Mouse (Mus musculus) ES-E14 (cell line): ENCODE data around the gene Ide.

Experiments used
- CHD2 ChIP-seq: IDR thresholded peaks from 2 replicates; pipeline ENCODE4 v1.6.1; 2014; ENCODE audit warnings: mild to moderate bottlenecking, low read depth, low read length, inconsistent platforms
- HCFC1 ChIP-seq: IDR thresholded peaks from 2 replicates; pipeline ENCODE4 v1.6.1; 2012; ENCODE audit warnings: low read length, inconsistent platforms, borderline replicate concordance; ENCODE audit not compliant: insufficient read depth
- MAFK ChIP-seq: IDR thresholded peaks from 2 replicates; pipeline ENCODE4 v1.6.1; 2014; ENCODE audit warnings: mild to moderate bottlenecking, low read depth, low read length, inconsistent platforms; ENCODE audit not compliant: insufficient read depth
- ZC3H11A ChIP-seq: IDR thresholded peaks from 2 replicates; pipeline ENCODE4 v1.6.1; 2012; ENCODE audit warnings: low read depth, mild to moderate bottlenecking, inconsistent platforms, low read length, borderline replicate concordance
- ZNF384 ChIP-seq: IDR thresholded peaks from 2 replicates; pipeline ENCODE4 v1.6.1; 2012; ENCODE audit warnings: low read depth, low read length, inconsistent platforms

GRCm38 (mm10) chr19:37237712-37238437, 99.8 kb downstream of the Ide start:
- TF ChIP-seq HCFC1, result no peak
- no peak for TF ChIP-seq CHD2
- TF ChIP-seq ZNF384, result no peak
- TF ChIP-seq MAFK, result no peak
- no peak for TF ChIP-seq ZC3H11A
